Mouse (Mus musculus) MEL (cell line): Measurements from ENCODE around the gene Gm28374. TPM values are rescaled to one million over a fixed set of nuclear protein-coding genes. Genes with fewer than 3 reads are reported as not detected.
A peak's percentile ranks its signal among the peaks of the same experiment; 100 is the strongest.

Experiments
- DNase-seq: peaks from one replicate; pipeline ENCODE4 v3.0.0; 2011; ENCODE audit warnings: low read depth, low spot score
- H3K27ac ChIP-seq: 2 replicates; pipeline ENCODE4 v1.5.1; 2012; ENCODE audit warnings: low read depth, mild to moderate bottlenecking, control low read depth, low read length, moderate library complexity; ENCODE audit not compliant: control insufficient read depth
- H3K27me3 ChIP-seq, 2 experiments: fragments of 150-350 bp in 1 of 2; sonication (generic) in 1 of 2; 2 replicates each; pipeline ENCODE4 v1.6.1; 2012; ENCODE audit warnings: low read length in 2 of 2, mild to moderate bottlenecking in 2 of 2, improper control_type of control experiment in 1 of 2, moderate library complexity in 1 of 2; ENCODE audit not compliant: insufficient read depth in 2 of 2, control insufficient read depth in 1 of 2
- H3K36me3 ChIP-seq, 2 experiments: 2 replicates each; pipeline ENCODE4 v1.6.1; 2012 to 2014; ENCODE audit warnings: low read length in 2 of 2, improper control_type of control experiment in 1 of 2, inconsistent platforms in 1 of 2, mild to moderate bottlenecking in 1 of 2; ENCODE audit not compliant: insufficient read depth in 2 of 2, control insufficient read depth in 1 of 2
- H3K4me1 ChIP-seq, 2 experiments: fragments of 150-350 bp in 1 of 2; sonication (generic) in 1 of 2; 2 replicates each; pipeline ENCODE4 v1.6.1; 2012; ENCODE audit warnings: low read length in 2 of 2, improper control_type of control experiment in 1 of 2, mild to moderate bottlenecking in 1 of 2; ENCODE audit not compliant: insufficient read depth in 2 of 2, control insufficient read depth in 1 of 2
- H3K4me3 ChIP-seq, 2 experiments: fragments of 150-350 bp in 1 of 2; sonication (generic) in 1 of 2; 2 replicates each; pipeline ENCODE4 v1.5.1; 2012; ENCODE audit warnings: low read depth in 2 of 2, low read length in 2 of 2, mild to moderate bottlenecking in 2 of 2, moderate library complexity in 2 of 2, control low read depth in 1 of 2, improper control_type of control experiment in 1 of 2; ENCODE audit not compliant: control insufficient read depth in 1 of 2, insufficient read depth in 1 of 2
- H3K79me2 ChIP-seq: 2 replicates; pipeline ENCODE4 v1.6.1; 2012; ENCODE audit warnings: mild to moderate bottlenecking, low read length, moderate library complexity; ENCODE audit not compliant: control insufficient read depth, poor library complexity, insufficient read depth
- H3K9ac ChIP-seq: 2 replicates; pipeline ENCODE4 v1.6.1; 2012; ENCODE audit warnings: low read depth, mild to moderate bottlenecking, control low read depth, low read length, moderate library complexity; ENCODE audit not compliant: control insufficient read depth, poor library complexity, severe bottlenecking
- H3K9me3 ChIP-seq: fragments of 150-350 bp; sonication (generic); replicated peaks from 2 replicates; pipeline ENCODE4 v1.6.1; 2012; ENCODE audit warnings: mild to moderate bottlenecking, low read length, improper control_type of control experiment, moderate library complexity; ENCODE audit not compliant: insufficient read depth
- BHLHE40 ChIP-seq: IDR thresholded peaks from 2 replicates; pipeline ENCODE4 v1.6.1; 2012; ENCODE audit warnings: low read depth, mild to moderate bottlenecking, inconsistent platforms, low read length, improper control_type of control experiment, borderline replicate concordance
- CHD1 ChIP-seq: IDR thresholded peaks from 2 replicates; pipeline ENCODE4 v1.6.1; 2012; ENCODE audit warnings: low read depth, mild to moderate bottlenecking, inconsistent platforms, low read length, improper control_type of control experiment
- CTCF ChIP-seq, 3 experiments: IDR thresholded peaks in 2 of 3; conservative IDR thresholded peaks in 1 of 3; 2 replicates each; pipeline ENCODE4 v1.5.1; 2011 to 2012; ENCODE audit warnings: low read length in 3 of 3, low read depth in 2 of 3, mild to moderate bottlenecking in 2 of 3, improper control_type of control experiment in 1 of 3, inconsistent platforms in 1 of 3, mixed read lengths in 1 of 3, moderate library complexity in 1 of 3; ENCODE audit not compliant: control insufficient read depth in 1 of 3, insufficient read depth in 1 of 3, poor library complexity in 1 of 3, severe bottlenecking in 1 of 3
- ETS1 ChIP-seq: IDR thresholded peaks from 2 replicates; pipeline ENCODE4 v1.6.1; 2012; ENCODE audit warnings: low read depth, mild to moderate bottlenecking, inconsistent platforms, low read length, improper control_type of control experiment, moderate library complexity
- GATA1 ChIP-seq: IDR thresholded peaks from 2 replicates; pipeline ENCODE4 v1.6.1; 2011; ENCODE audit warnings: low read depth, low read length, improper control_type of control experiment
- HCFC1 ChIP-seq: IDR thresholded peaks from 2 replicates; pipeline ENCODE4 v1.6.1; 2012; ENCODE audit warnings: low read depth, mild to moderate bottlenecking, inconsistent platforms, low read length, improper control_type of control experiment, moderate library complexity
- JUND ChIP-seq: IDR thresholded peaks from 2 replicates; pipeline ENCODE4 v1.6.1; 2011; ENCODE audit warnings: low read depth, mild to moderate bottlenecking, improper control_type of control experiment, low read length
- MEF2A ChIP-seq: IDR thresholded peaks from 2 replicates; pipeline ENCODE4 v1.6.1; 2014; ENCODE audit warnings: low read depth, mild to moderate bottlenecking, inconsistent platforms, low read length, improper control_type of control experiment; ENCODE audit not compliant: poor library complexity, insufficient replicate concordance, severe bottlenecking; ENCODE audit errors: extremely low read depth
- MXI1 ChIP-seq: IDR thresholded peaks from 2 replicates; pipeline ENCODE4 v1.6.1; 2011; ENCODE audit warnings: mild to moderate bottlenecking, low read depth, low read length, improper control_type of control experiment
- MYB ChIP-seq: IDR thresholded peaks from 2 replicates; pipeline ENCODE4 v1.6.1; 2011; ENCODE audit warnings: mild to moderate bottlenecking, low read depth, low read length, improper control_type of control experiment
- POLR2AphosphoS2 ChIP-seq: IDR thresholded peaks from 2 replicates; pipeline ENCODE4 v1.6.1; 2011; ENCODE audit warnings: low read length, improper control_type of control experiment
- RAD21 ChIP-seq: IDR thresholded peaks from 2 replicates; pipeline ENCODE4 v1.6.1; 2011; ENCODE audit warnings: mild to moderate bottlenecking, low read depth, low read length, improper control_type of control experiment
- SIN3A ChIP-seq: IDR thresholded peaks from 2 replicates; pipeline ENCODE4 v1.6.1; 2012; ENCODE audit warnings: low read length, improper control_type of control experiment, inconsistent platforms
- SMC3 ChIP-seq: IDR thresholded peaks from 2 replicates; pipeline ENCODE4 v1.6.1; 2011; ENCODE audit warnings: low read depth, low read length, improper control_type of control experiment
- TCF12 ChIP-seq: IDR thresholded peaks from 2 replicates; pipeline ENCODE4 v1.6.1; 2014; ENCODE audit warnings: low read depth, mild to moderate bottlenecking, inconsistent platforms, low read length, improper control_type of control experiment, moderate library complexity
- UBTF ChIP-seq: IDR thresholded peaks from 2 replicates; pipeline ENCODE4 v1.6.1; 2012; ENCODE audit warnings: low read depth, mild to moderate bottlenecking, inconsistent platforms, low read length, improper control_type of control experiment, moderate library complexity, borderline replicate concordance; ENCODE audit not compliant: insufficient read depth
- USF1 ChIP-seq: IDR thresholded peaks from 2 replicates; pipeline ENCODE4 v1.6.1; 2014; ENCODE audit warnings: low read depth, mild to moderate bottlenecking, inconsistent platforms, low read length, improper control_type of control experiment, moderate library complexity
- polyA plus RNA-seq, 2 experiments: library from polyadenylated mRNA; stranded (reverse) in 1 of 2; unstranded in 1 of 2; fragments of >175 nt in 1 of 2; fragments of >200 nt in 1 of 2; gene quantifications; 2 replicates each; pipeline versions ENCODE4 v1.2.1 to v1.2.4; 2012; ENCODE audit warnings: low replicate concordance in 2 of 2, low read depth in 1 of 2; ENCODE audit not compliant: insufficient read length in 2 of 2, insufficient read depth in 1 of 2, missing spikeins in 1 of 2
- total RNA-seq: library from RNA; depleted of rRNA; stranded (reverse); fragments of 300-350 nt; gene quantifications from 2 replicates; pipeline ENCODE4 v1.2.3, GENCODE M21; 2012

Gm28374 gene
- total and polyA plus RNA-seq, 3 experiments = 0.42 to 0.46 TPM; not detected in 1

- Histone ChIP-seq H3K9ac (no peak overlapping the region), H3K27ac (no peak overlapping the region), H3K4me1 (peaks cover 0 to 17% of the 10 kb centered on the region in 2 experiments; a peak in 3 of 4 replicates), H3K79me2 (peaks cover 27% of the 10 kb centered on the region), H3K36me3 (peaks cover 3 to 12% of the 10 kb centered on the region in 2 experiments; a peak in 3 of 4 replicates), H3K9me3 (no peaks in the 10 kb centered on the region), H3K27me3 (no peaks in the 10 kb centered on the region), H3K4me3 (no peak overlapping the region)
- DNase-seq = no peak
- TF ChIP-seq BHLHE40 (no peak), SIN3A (no peak), POLR2AphosphoS2 (no peak), USF1 (no peak), JUND (no peak), CHD1 (no peak), TCF12 (no peak), GATA1 (no peak), MYB (no peak), MXI1 (no peak), RAD21 (no peak), UBTF (no peak), CTCF (IDR thresholded peaks at IDR 0.05 in 2 of 3, conservative IDR thresholded peaks at IDR 0.05 in 1 of 3; ENCODE audit: control insufficient read depth in 1 of 3, insufficient read depth in 1 of 3, low read depth in 2 of 3, low read length in 3 of 3, poor library complexity in 1 of 3, severe bottlenecking in 1 of 3) (no peak)
Observed at GRCm38 (mm10) chr19:6063081-6063480, 19.0 kb downstream of the Gm28374 start.

- DNase-seq = peak; percentile 20
- Histone ChIP-seq H3K36me3 (peaks cover 3 to 12% of the 10 kb centered on the region in 2 experiments; a peak in 3 of 4 replicates), H3K9me3 (no peaks in the 10 kb centered on the region), H3K9ac (peak overlapping the region; percentile 93), H3K27ac (no peak overlapping the region), H3K79me2 (peaks cover 32% of the 10 kb centered on the region), H3K4me3 (peak overlapping the region; percentile 73 to 83), H3K4me1 (peaks cover 0 to 15% of the 10 kb centered on the region in 2 experiments; a peak in 2 of 4 replicates), H3K27me3 (no peaks in the 10 kb centered on the region)
- TF ChIP-seq ETS1 = no peak
- no peak for TF ChIP-seq HCFC1
- no peak for TF ChIP-seq SMC3
- no peak for TF ChIP-seq MEF2A
- no peak for TF ChIP-seq MYB
- TF ChIP-seq UBTF = no peak
Observed at GRCm38 (mm10) chr19:6062418-6062817, 19.6 kb downstream of the Gm28374 start.
